Mouse (Mus musculus) liver, embryonic 15.5 days (tissue): ENCODE measurements around the gene Cttn. TPM values are rescaled to one million over a fixed set of nuclear protein-coding genes. Genes with fewer than 3 reads are reported as not detected.

Source experiments
- ATAC-seq: fragments of 200-750 bp; cut with Nextera tagmentation; 2 replicates; pipeline ENCODE4 v1.8.0; 2017; ENCODE audit warnings: moderate number of reproducible peaks, mild to moderate bottlenecking, moderate library complexity; ENCODE audit not compliant: insufficient read depth
- H3K27ac ChIP-seq: fragments of 300-500 bp; sonication (generic); replicated peaks from 2 replicates; pipeline ENCODE4 v1.5.1; 2015; ENCODE audit warnings: mild to moderate bottlenecking, inconsistent platforms
- H3K27me3 ChIP-seq: fragments of 300-500 bp; sonication (generic); 2 replicates; pipeline ENCODE4 v1.6.1; 2015; ENCODE audit warnings: mild to moderate bottlenecking, inconsistent platforms
- H3K36me3 ChIP-seq: fragments of 300-500 bp; sonication (generic); replicated peaks from 2 replicates; pipeline ENCODE4 v1.6.1; 2015; ENCODE audit warnings: moderate library complexity, mild to moderate bottlenecking, inconsistent platforms
- H3K4me1 ChIP-seq: fragments of 300-500 bp; sonication (generic); replicated peaks from 2 replicates; pipeline ENCODE4 v1.6.1; 2015; ENCODE audit warnings: inconsistent platforms
- H3K4me2 ChIP-seq: fragments of 300-500 bp; sonication (generic); 2 replicates; pipeline ENCODE4 v1.6.1; 2015; ENCODE audit warnings: moderate library complexity, mild to moderate bottlenecking, inconsistent platforms
- H3K4me3 ChIP-seq: fragments of 300-500 bp; sonication (generic); replicated peaks from 2 replicates; pipeline ENCODE4 v1.5.1; 2015; ENCODE audit warnings: mild to moderate bottlenecking, inconsistent platforms
- H3K9ac ChIP-seq: fragments of 300-500 bp; sonication (generic); 2 replicates; pipeline ENCODE4 v1.6.1; 2015; ENCODE audit warnings: moderate library complexity, mild to moderate bottlenecking, inconsistent platforms
- H3K9me3 ChIP-seq: fragments of 300-500 bp; sonication (generic); replicated peaks from 2 replicates; pipeline ENCODE4 v1.6.1; 2016; ENCODE audit warnings: inconsistent platforms
- WGBS: fragments of 180-500 bp; shearing (Covaris S2); methylation state at CpG from one replicate; pipeline ENCODE4 v1.1.7; 2015; ENCODE audit warnings: mixed read lengths; ENCODE audit not compliant: insufficient replicate concordance; 5-methylcytosine and 5-hydroxymethylcytosine counted together
- polyA plus RNA-seq: library from polyadenylated mRNA; unstranded; fragments of >200 nt; fragmentation: Nextera tagmentation; extraction: Ambion mirVana; gene quantifications from 2 replicates; pipeline ENCODE4 v1.2.1, GENCODE M21; 2015

Cttn gene
- polyA plus RNA-seq, 1 experiment from 2014 or later = 32.9 TPM

- H3K36me3 ChIP-seq = peaks cover 73% of the 10 kb centered on the region
- H3K4me3 ChIP-seq = no peak overlapping the region
- no peak overlapping the region for H3K27ac ChIP-seq
- WGBS = 58% methylated on average over 1 of the region's 1 CpGs
- no peak overlapping the region for H3K4me2 ChIP-seq
- no peaks in the 10 kb centered on the region for H3K9me3 ChIP-seq
- no peak overlapping the region for H3K9ac ChIP-seq
- no peak for ATAC-seq
- H3K27me3 ChIP-seq = no peaks in the 10 kb centered on the region
- no peaks in the 10 kb centered on the region for H3K4me1 ChIP-seq
Measured at GRCm38 (mm10) chr7:144448186-144448585, 22.6 kb downstream of the Cttn start.

GRCm38 (mm10) chr7:144447146-144447545 lies 23.7 kb downstream of the Cttn start:
- no peak overlapping the region for H3K4me3 ChIP-seq
- WGBS = 22% methylated on average over 3 of the region's 3 CpGs
- no peak overlapping the region for H3K9ac ChIP-seq
- H3K4me1 ChIP-seq = no peaks in the 10 kb centered on the region
- H3K27me3 ChIP-seq = no peaks in the 10 kb centered on the region
- ATAC-seq = no peak
- H3K36me3 ChIP-seq = peaks cover 68% of the 10 kb centered on the region
- no peak overlapping the region for H3K4me2 ChIP-seq
- no peak overlapping the region for H3K27ac ChIP-seq
- no peaks in the 10 kb centered on the region for H3K9me3 ChIP-seq

- no peak overlapping the region for H3K4me3 ChIP-seq
- H3K27ac ChIP-seq = no peak overlapping the region
- WGBS = 60% methylated on average over 7 of the region's 7 CpGs
- no peaks in the 10 kb centered on the region for H3K4me1 ChIP-seq
- H3K9ac ChIP-seq = no peak overlapping the region
- peaks cover 65% of the 10 kb centered on the region for H3K36me3 ChIP-seq
- no peaks in the 10 kb centered on the region for H3K27me3 ChIP-seq
- no peak overlapping the region for H3K4me2 ChIP-seq
- no peaks in the 10 kb centered on the region for H3K9me3 ChIP-seq
- ATAC-seq = no peak
Measured at GRCm38 (mm10) chr7:144444788-144445187, 26.0 kb downstream of the Cttn start.

- no peak overlapping the region for H3K27ac ChIP-seq
- H3K9ac ChIP-seq = no peak overlapping the region
- no peak overlapping the region for H3K4me3 ChIP-seq
- H3K36me3 ChIP-seq = peaks cover 75% of the 10 kb centered on the region
- H3K4me1 ChIP-seq = no peaks in the 10 kb centered on the region
- 72% methylated on average over 4 of the region's 4 CpGs for WGBS
- H3K9me3 ChIP-seq = no peaks in the 10 kb centered on the region
- H3K4me2 ChIP-seq = no peak overlapping the region
- H3K27me3 ChIP-seq = no peaks in the 10 kb centered on the region; the same call in 1 of the 2 replicates
- ATAC-seq = no peak
Measured at GRCm38 (mm10) chr7:144441976-144442375, 28.8 kb downstream of the Cttn start.

GRCm38 (mm10) chr7:144441466-144441865 lies 29.3 kb downstream of the Cttn start:
- WGBS = 77% methylated on average over 11 of the region's 11 CpGs
- Histone ChIP-seq H3K27me3 (no peaks in the 10 kb centered on the region; the same call in 1 of the 2 replicates), H3K4me2 (no peak overlapping the region), H3K27ac (no peak overlapping the region), H3K4me1 (no peaks in the 10 kb centered on the region), H3K9ac (no peak overlapping the region), H3K9me3 (no peaks in the 10 kb centered on the region), H3K4me3 (no peak overlapping the region), H3K36me3 (peaks cover 78% of the 10 kb centered on the region)
- ATAC-seq = no peak

GRCm38 (mm10) chr7:144438811-144439210 lies 32.0 kb downstream of the Cttn start:
- H3K4me2 ChIP-seq = no peak overlapping the region
- no peak overlapping the region for H3K9ac ChIP-seq
- no peak overlapping the region for H3K27ac ChIP-seq
- H3K4me3 ChIP-seq = no peak overlapping the region
- ATAC-seq = no peak
- no peaks in the 10 kb centered on the region for H3K4me1 ChIP-seq
- no peaks in the 10 kb centered on the region; the same call in 1 of the 2 replicates for H3K27me3 ChIP-seq
- H3K36me3 ChIP-seq = peaks cover 55% of the 10 kb centered on the region
- no peaks in the 10 kb centered on the region for H3K9me3 ChIP-seq
- 86% methylated on average over 7 of the region's 7 CpGs for WGBS

GRCm38 (mm10) chr7:144432920-144433319 lies 37.9 kb downstream of the Cttn start:
- Histone ChIP-seq H3K4me2 (no peak overlapping the region), H3K9me3 (no peaks in the 10 kb centered on the region), H3K4me1 (no peaks in the 10 kb centered on the region), H3K27ac (no peak overlapping the region), H3K9ac (no peak overlapping the region), H3K36me3 (peaks cover 13% of the 10 kb centered on the region; the same call in 1 of the 2 replicates), H3K4me3 (no peak overlapping the region), H3K27me3 (peaks cover 1% of the 10 kb centered on the region; the same call in 1 of the 2 replicates)
- WGBS = 51% methylated on average over 2 of the region's 2 CpGs
- no peak for ATAC-seq

GRCm38 (mm10) chr7:144427460-144427859 lies 43.3 kb downstream of the Cttn start:
- Histone ChIP-seq H3K36me3 (no peaks in the 10 kb centered on the region), H3K27me3 (peaks cover 12% of the 10 kb centered on the region; the same call in 1 of the 2 replicates), H3K4me1 (no peaks in the 10 kb centered on the region), H3K27ac (no peak overlapping the region), H3K4me3 (no peak overlapping the region), H3K9ac (no peak overlapping the region), H3K4me2 (no peak overlapping the region), H3K9me3 (no peaks in the 10 kb centered on the region)
- ATAC-seq = no peak
- 62% methylated on average over 3 of the region's 3 CpGs for whole genome bisulfite sequencing

- H3K4me1 ChIP-seq = no peaks in the 10 kb centered on the region
- H3K9me3 ChIP-seq = no peaks in the 10 kb centered on the region
- H3K27me3 ChIP-seq = peaks cover 12% of the 10 kb centered on the region; the same call in 1 of the 2 replicates
- H3K9ac ChIP-seq = no peak overlapping the region
- no peak overlapping the region for H3K4me2 ChIP-seq
- ATAC-seq = no peak
- WGBS = 73% methylated on average over 3 of the region's 3 CpGs
- H3K27ac ChIP-seq = no peak overlapping the region
- H3K4me3 ChIP-seq = no peak overlapping the region
- H3K36me3 ChIP-seq = no peaks in the 10 kb centered on the region
Measured at GRCm38 (mm10) chr7:144426594-144426993, 44.2 kb downstream of the Cttn start.

GRCm38 (mm10) chr7:144425953-144426352 lies 44.9 kb downstream of the Cttn start:
- no peaks in the 10 kb centered on the region for H3K4me1 ChIP-seq
- ATAC-seq = no peak
- H3K27me3 ChIP-seq = peaks cover 12% of the 10 kb centered on the region; the same call in 1 of the 2 replicates
- no peak overlapping the region for H3K4me3 ChIP-seq
- H3K36me3 ChIP-seq = no peaks in the 10 kb centered on the region
- no peaks in the 10 kb centered on the region for H3K9me3 ChIP-seq
- no peak overlapping the region for H3K9ac ChIP-seq
- 10% methylated on average over 8 of the region's 8 CpGs for WGBS
- H3K27ac ChIP-seq = no peak overlapping the region
- no peak overlapping the region for H3K4me2 ChIP-seq

- H3K36me3 ChIP-seq = no peaks in the 10 kb centered on the region
- WGBS = 55% methylated on average over 6 of the region's 6 CpGs
- no peak overlapping the region for H3K4me3 ChIP-seq
- H3K4me1 ChIP-seq = peaks cover 6% of the 10 kb centered on the region; the same call in 1 of the 2 replicates
- no peak overlapping the region for H3K9ac ChIP-seq
- peaks cover 4% of the 10 kb centered on the region; the same call in 1 of the 2 replicates for H3K27me3 ChIP-seq
- H3K9me3 ChIP-seq = no peaks in the 10 kb centered on the region
- no peak overlapping the region for H3K4me2 ChIP-seq
- H3K27ac ChIP-seq = no peak overlapping the region
- ATAC-seq = no peak
Measured at GRCm38 (mm10) chr7:144421478-144421877, 49.3 kb downstream of the Cttn start.

- Histone ChIP-seq H3K4me2 (no peak overlapping the region), H3K9ac (no peak overlapping the region), H3K36me3 (no peaks in the 10 kb centered on the region), H3K9me3 (no peaks in the 10 kb centered on the region), H3K27me3 (peaks cover 4% of the 10 kb centered on the region; the same call in 1 of the 2 replicates), H3K27ac (no peak overlapping the region), H3K4me3 (no peak overlapping the region), H3K4me1 (peaks cover 6% of the 10 kb centered on the region; the same call in 1 of the 2 replicates)
- no peak for ATAC-seq
- 17% methylated on average over 16 of the region's 16 CpGs for WGBS
Measured at GRCm38 (mm10) chr7:144420552-144420951, 50.3 kb downstream of the Cttn start.
